Mouse (Mus musculus): ENCODE results near the gene Cd69. TPM values are rescaled to one million over a fixed set of nuclear protein-coding genes. Genes with fewer than 3 reads are reported as not detected.

Cd69 gene
- total RNA-seq, 4 experiments from 2014 or later, result 0.16 TPM; not detected in 3

GRCm38 (mm10) chr6:129224090-129224489, 51.1 kb downstream of the Cd69 start:
- DNase-seq (ENCODE audit: low spot score), result no peak

GRCm38 (mm10) chr6:129223611-129224010, 51.6 kb downstream of the Cd69 start:
- DNase-seq (ENCODE audit: low spot score), result no peak

GRCm38 (mm10) chr6:129222188-129222800, 52.9 kb downstream of the Cd69 start:
- no peak for DNase-seq (ENCODE audit: low spot score)

GRCm38 (mm10) chr6:129221053-129221452, 54.2 kb downstream of the Cd69 start:
- no peak for DNase-seq (ENCODE audit: low spot score)

- no peak for DNase-seq (ENCODE audit: low spot score)
Measured at GRCm38 (mm10) chr6:129219897-129220517, 55.2 kb downstream of the Cd69 start.

GRCm38 (mm10) chr6:129218191-129218696, 57.0 kb downstream of the Cd69 start:
- no peak for DNase-seq (ENCODE audit: low spot score)

Other genes starting within 250 kb of the Cd69 start
- under 1 TPM in 3 of 4 experiments, not detected in 1; 0.16 to 0.25 (median 0.19) TPM for gene Klrb1f, start 229.5 kb downstream of the Cd69 start, total RNA-seq (2022)
- gene Clec2e, start 174.5 kb downstream of the Cd69 start, total RNA-seq (2022), result under 1 TPM in 1 of 4 experiments, not detected in 3; 0.47 TPM
- 10 to 100 TPM; 28.4 to 43.3 (median 34.1) TPM for gene Clec2d, start 94.8 kb downstream of the Cd69 start, total RNA-seq (2022)
- not detected for gene 4922502D21Rik, start 56.4 kb upstream of the Cd69 start, total RNA-seq (2022)
- gene Clec12a, start 67.3 kb upstream of the Cd69 start, total RNA-seq (2022), result 1 to 10 TPM in 1 of 4 experiments, under 1 TPM in 3; 0.43 to 1.2 (median 0.70) TPM
- under 1 TPM in 1 of 4 experiments, not detected in 3; 0.25 TPM for gene Clec12b, start 110.4 kb upstream of the Cd69 start, total RNA-seq (2022)
- gene Clec1b, start 121.9 kb upstream of the Cd69 start, total RNA-seq (2022), result 1 to 10 TPM; 1.3 to 2.3 (median 1.6) TPM
- under 1 TPM in 2 of 4 experiments, not detected in 2; 0.47 to 0.60 TPM for gene Clec9a, start 133.4 kb upstream of the Cd69 start, total RNA-seq (2022)
- 10 to 100 TPM in 3 of 4 experiments, 1 to 10 TPM in 1; 7.7 to 13.1 (median 11.7) TPM for gene Clec1a, start 176.6 kb upstream of the Cd69 start, total RNA-seq (2022)
- gene Olr1, start 231.7 kb upstream of the Cd69 start, total RNA-seq (2022), result under 1 TPM in 2 of 4 experiments, not detected in 2; 0.20 to 0.31 TPM
- not detected for gene Tmem52b, start 237.1 kb upstream of the Cd69 start, total RNA-seq (2022)

All from heart, adult 8-10 months (tissue).